Mouse (Mus musculus) MEL (cell line): ENCODE measurements around the gene Lrrc31. TPM values are rescaled to one million over a fixed set of nuclear protein-coding genes. Genes with fewer than 3 reads are reported as not detected.

Experiments
- DNase-seq: peaks from one replicate; pipeline ENCODE4 v3.0.0; 2011; ENCODE audit warnings: low read depth, low spot score
- H3K27ac ChIP-seq: 2 replicates; pipeline ENCODE4 v1.5.1; 2012; ENCODE audit warnings: low read depth, mild to moderate bottlenecking, control low read depth, low read length, moderate library complexity; ENCODE audit not compliant: control insufficient read depth
- H3K27me3 ChIP-seq, 2 experiments: fragments of 150-350 bp in 1 of 2; sonication (generic) in 1 of 2; 2 replicates each; pipeline ENCODE4 v1.6.1; 2012; ENCODE audit warnings: low read length in 2 of 2, mild to moderate bottlenecking in 2 of 2, improper control_type of control experiment in 1 of 2, moderate library complexity in 1 of 2; ENCODE audit not compliant: insufficient read depth in 2 of 2, control insufficient read depth in 1 of 2
- H3K36me3 ChIP-seq, 2 experiments: 2 replicates each; pipeline ENCODE4 v1.6.1; 2012 to 2014; ENCODE audit warnings: low read length in 2 of 2, improper control_type of control experiment in 1 of 2, inconsistent platforms in 1 of 2, mild to moderate bottlenecking in 1 of 2; ENCODE audit not compliant: insufficient read depth in 2 of 2, control insufficient read depth in 1 of 2
- H3K4me1 ChIP-seq, 2 experiments: fragments of 150-350 bp in 1 of 2; sonication (generic) in 1 of 2; 2 replicates each; pipeline ENCODE4 v1.6.1; 2012; ENCODE audit warnings: low read length in 2 of 2, improper control_type of control experiment in 1 of 2, mild to moderate bottlenecking in 1 of 2; ENCODE audit not compliant: insufficient read depth in 2 of 2, control insufficient read depth in 1 of 2
- H3K4me3 ChIP-seq, 2 experiments: fragments of 150-350 bp in 1 of 2; sonication (generic) in 1 of 2; 2 replicates each; pipeline ENCODE4 v1.5.1; 2012; ENCODE audit warnings: low read depth in 2 of 2, low read length in 2 of 2, mild to moderate bottlenecking in 2 of 2, moderate library complexity in 2 of 2, control low read depth in 1 of 2, improper control_type of control experiment in 1 of 2; ENCODE audit not compliant: control insufficient read depth in 1 of 2, insufficient read depth in 1 of 2
- H3K79me2 ChIP-seq: 2 replicates; pipeline ENCODE4 v1.6.1; 2012; ENCODE audit warnings: mild to moderate bottlenecking, low read length, moderate library complexity; ENCODE audit not compliant: control insufficient read depth, poor library complexity, insufficient read depth
- H3K9ac ChIP-seq: 2 replicates; pipeline ENCODE4 v1.6.1; 2012; ENCODE audit warnings: low read depth, mild to moderate bottlenecking, control low read depth, low read length, moderate library complexity; ENCODE audit not compliant: control insufficient read depth, poor library complexity, severe bottlenecking
- H3K9me3 ChIP-seq: fragments of 150-350 bp; sonication (generic); replicated peaks from 2 replicates; pipeline ENCODE4 v1.6.1; 2012; ENCODE audit warnings: mild to moderate bottlenecking, low read length, improper control_type of control experiment, moderate library complexity; ENCODE audit not compliant: insufficient read depth
- CHD2 ChIP-seq: IDR thresholded peaks from 2 replicates; pipeline ENCODE4 v1.6.1; 2011; ENCODE audit warnings: low read length, improper control_type of control experiment
- ELF1 ChIP-seq: IDR thresholded peaks from 2 replicates; pipeline ENCODE4 v1.6.1; 2014; ENCODE audit warnings: low read depth, mild to moderate bottlenecking, inconsistent platforms, low read length, improper control_type of control experiment, moderate library complexity
- EP300 ChIP-seq, 2 experiments: IDR thresholded peaks; 2 replicates each; pipeline ENCODE4 v1.6.1; 2011; ENCODE audit warnings: improper control_type of control experiment in 2 of 2, low read length in 2 of 2, low read depth in 1 of 2, mild to moderate bottlenecking in 1 of 2
- ETS1 ChIP-seq: IDR thresholded peaks from 2 replicates; pipeline ENCODE4 v1.6.1; 2012; ENCODE audit warnings: low read depth, mild to moderate bottlenecking, inconsistent platforms, low read length, improper control_type of control experiment, moderate library complexity
- JUND ChIP-seq: IDR thresholded peaks from 2 replicates; pipeline ENCODE4 v1.6.1; 2011; ENCODE audit warnings: low read depth, mild to moderate bottlenecking, improper control_type of control experiment, low read length
- KAT2A ChIP-seq: conservative IDR thresholded peaks from 2 replicates; pipeline ENCODE4 v1.6.1; 2012; ENCODE audit warnings: low read depth, low read length, improper control_type of control experiment, inconsistent platforms
- MAX ChIP-seq: IDR thresholded peaks from 2 replicates; pipeline ENCODE4 v1.6.1; 2011; ENCODE audit warnings: low read length, improper control_type of control experiment
- MAZ ChIP-seq: IDR thresholded peaks from 2 replicates; pipeline ENCODE4 v1.6.1; 2012; ENCODE audit warnings: low read depth, mild to moderate bottlenecking, inconsistent platforms, low read length, improper control_type of control experiment
- MEF2A ChIP-seq: IDR thresholded peaks from 2 replicates; pipeline ENCODE4 v1.6.1; 2014; ENCODE audit warnings: low read depth, mild to moderate bottlenecking, inconsistent platforms, low read length, improper control_type of control experiment; ENCODE audit not compliant: poor library complexity, insufficient replicate concordance, severe bottlenecking; ENCODE audit errors: extremely low read depth
- MXI1 ChIP-seq: IDR thresholded peaks from 2 replicates; pipeline ENCODE4 v1.6.1; 2011; ENCODE audit warnings: mild to moderate bottlenecking, low read depth, low read length, improper control_type of control experiment
- MYB ChIP-seq: IDR thresholded peaks from 2 replicates; pipeline ENCODE4 v1.6.1; 2011; ENCODE audit warnings: mild to moderate bottlenecking, low read depth, low read length, improper control_type of control experiment
- MYC ChIP-seq: IDR thresholded peaks from 2 replicates; pipeline ENCODE4 v1.6.1; 2011; ENCODE audit warnings: low read depth, mild to moderate bottlenecking, low read length, improper control_type of control experiment, moderate library complexity
- NELFE ChIP-seq: IDR thresholded peaks from 2 replicates; pipeline ENCODE4 v1.6.1; 2011; ENCODE audit warnings: low read depth, low read length, improper control_type of control experiment
- POLR2A ChIP-seq, 2 experiments: IDR thresholded peaks; 2 replicates each; pipeline ENCODE4 v1.6.1; 2011 to 2012; ENCODE audit warnings: low read length in 2 of 2, mild to moderate bottlenecking in 2 of 2, control low read depth in 1 of 2, improper control_type of control experiment in 1 of 2, low read depth in 1 of 2, moderate library complexity in 1 of 2; ENCODE audit not compliant: control insufficient read depth in 1 of 2, insufficient read depth in 1 of 2, poor library complexity in 1 of 2
- POLR2AphosphoS2 ChIP-seq: IDR thresholded peaks from 2 replicates; pipeline ENCODE4 v1.6.1; 2011; ENCODE audit warnings: low read length, improper control_type of control experiment
- POLR2AphosphoS5 ChIP-seq: IDR thresholded peaks from 2 replicates; pipeline ENCODE4 v1.6.1; 2012; ENCODE audit warnings: low read depth, borderline replicate concordance, mild to moderate bottlenecking, inconsistent platforms, low read length, moderate library complexity, mixed read lengths
- RAD21 ChIP-seq: IDR thresholded peaks from 2 replicates; pipeline ENCODE4 v1.6.1; 2011; ENCODE audit warnings: mild to moderate bottlenecking, low read depth, low read length, improper control_type of control experiment
- SIN3A ChIP-seq: IDR thresholded peaks from 2 replicates; pipeline ENCODE4 v1.6.1; 2012; ENCODE audit warnings: low read length, improper control_type of control experiment, inconsistent platforms
- TAL1 ChIP-seq: IDR thresholded peaks from 2 replicates; pipeline ENCODE4 v1.6.1; 2012; ENCODE audit warnings: mild to moderate bottlenecking, inconsistent platforms, low read length, moderate library complexity, mixed read lengths
- TBP ChIP-seq: IDR thresholded peaks from 2 replicates; pipeline ENCODE4 v1.8.0; 2011; ENCODE audit warnings: low read depth, low read length, improper control_type of control experiment
- ZNF384 ChIP-seq: IDR thresholded peaks from 2 replicates; pipeline ENCODE4 v1.6.1; 2012; ENCODE audit warnings: low read depth, mild to moderate bottlenecking, inconsistent platforms, low read length, improper control_type of control experiment
- polyA plus RNA-seq, 2 experiments: library from polyadenylated mRNA; stranded (reverse) in 1 of 2; unstranded in 1 of 2; fragments of >175 nt in 1 of 2; fragments of >200 nt in 1 of 2; gene quantifications; 2 replicates each; pipeline versions ENCODE4 v1.2.1 to v1.2.4; 2012; ENCODE audit warnings: low replicate concordance in 2 of 2, low read depth in 1 of 2; ENCODE audit not compliant: insufficient read length in 2 of 2, insufficient read depth in 1 of 2, missing spikeins in 1 of 2
- total RNA-seq: library from RNA; depleted of rRNA; stranded (reverse); fragments of 300-350 nt; gene quantifications from 2 replicates; pipeline ENCODE4 v1.2.3, GENCODE M21; 2012

Gene Lrrc31
- total and polyA plus RNA-seq, 3 experiments: 0.03 TPM; not detected in 2

DNA sequence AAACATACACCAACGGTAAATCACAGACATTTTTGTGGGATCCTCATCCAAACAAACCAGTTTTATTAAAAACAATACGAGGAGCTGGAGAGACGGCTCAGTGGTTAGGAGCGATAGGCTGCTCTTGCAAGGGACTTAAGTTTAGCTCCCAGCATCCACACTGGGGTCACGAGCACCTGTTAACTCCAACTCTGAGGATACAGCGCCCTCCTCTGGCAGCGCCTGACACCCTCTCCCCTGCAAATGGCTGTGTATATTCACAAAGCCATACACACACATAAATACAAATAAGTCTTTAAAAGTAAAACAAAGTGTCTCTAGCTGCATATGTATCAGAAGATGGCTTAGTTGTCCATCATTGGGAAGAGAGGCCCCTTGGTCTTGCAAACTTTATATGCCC lies 25.9 kb upstream of the Lrrc31 start (continued):
- TF ChIP-seq POLR2AphosphoS5 (no peak), EP300 (IDR thresholded peaks at IDR 0.05; ENCODE audit: low read depth in 1 of 2, low read length in 2 of 2) (no peak), RAD21 (peak; percentile 70)
- TF ChIP-seq, all 39 proteins: peak for 4

DNA sequence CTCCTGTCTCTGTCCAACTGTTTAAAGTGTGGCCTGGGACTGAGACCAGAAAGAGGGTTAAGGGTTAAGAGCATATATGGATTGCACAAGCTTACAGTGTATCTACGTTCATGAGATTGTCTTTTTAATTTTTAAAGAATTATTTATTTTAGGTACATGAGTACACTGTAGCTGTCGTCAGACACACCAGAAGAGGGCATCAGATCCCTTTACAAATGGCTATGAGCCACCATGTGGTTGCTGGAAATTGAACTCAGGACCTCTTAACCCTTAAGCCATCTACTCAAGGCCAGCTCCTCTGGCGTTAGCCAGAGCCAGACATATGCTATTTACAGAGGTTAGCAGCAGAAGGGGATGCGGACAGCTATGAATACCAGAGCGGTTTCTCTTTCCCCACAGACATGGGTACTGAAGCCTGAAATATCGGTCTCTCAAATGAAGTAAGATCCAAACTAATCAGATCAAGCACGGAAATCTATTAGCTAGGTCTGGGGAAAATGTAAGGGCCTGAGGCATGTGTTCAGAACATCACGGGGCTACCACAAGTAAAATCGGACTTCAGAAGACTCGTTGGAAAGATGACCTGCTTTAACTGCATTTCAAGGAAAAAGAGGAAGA lies 25.3 kb upstream of the Lrrc31 start:
- TF ChIP-seq TAL1 (no peak), RAD21 (peak; percentile 18)
- no peaks in the 10 kb centered on the region for H3K9me3 ChIP-seq
- no peak for DNase-seq
- H3K9ac ChIP-seq: no peak overlapping the region
- H3K79me2 ChIP-seq: no peaks in the 10 kb centered on the region
- H3K27ac ChIP-seq: no peak overlapping the region
- H3K4me3 ChIP-seq: no peak overlapping the region
- H3K36me3 ChIP-seq: peaks cover 0 to 2% of the 10 kb centered on the region in 2 experiments; a peak in 2 of 4 replicates
- no peaks in the 10 kb centered on the region for H3K27me3 ChIP-seq
- peaks cover 5 to 7% of the 10 kb centered on the region in 2 experiments for H3K4me1 ChIP-seq

DNA sequence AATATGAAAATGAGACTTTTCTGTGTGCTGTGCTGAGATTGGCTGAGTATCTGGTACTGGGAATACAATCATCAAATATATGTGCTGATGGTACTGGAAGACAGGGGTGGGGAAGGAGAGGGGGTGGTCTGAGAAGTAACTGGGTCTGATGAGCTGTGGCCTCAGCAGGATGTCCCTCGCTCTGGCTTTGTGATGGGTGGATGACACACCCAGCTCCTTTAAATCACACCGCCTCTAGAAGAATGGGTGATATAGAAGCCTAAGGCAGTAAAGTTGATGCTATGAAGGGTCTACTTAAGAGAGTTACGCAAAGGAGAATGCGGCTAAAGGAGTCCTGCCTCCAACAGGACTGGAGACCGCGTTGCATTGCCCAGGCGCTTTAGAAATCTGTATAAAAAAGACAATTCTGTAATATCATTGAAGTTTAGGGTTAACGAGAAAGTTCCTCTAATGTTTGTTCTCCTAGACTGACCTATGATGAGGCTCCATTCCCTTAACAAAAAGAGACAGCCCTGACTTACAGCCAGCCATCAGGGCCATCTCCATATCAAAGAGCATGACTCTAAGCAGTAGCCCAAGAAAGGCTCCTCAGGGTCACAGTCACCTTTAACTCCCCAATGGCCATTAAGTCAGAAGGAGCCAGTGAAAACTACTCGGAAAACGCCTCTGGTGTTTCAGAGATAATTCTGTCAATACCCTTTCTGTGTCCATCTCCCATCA lies 24.6 kb upstream of the Lrrc31 start:
- Histone ChIP-seq H3K27me3 (no peaks in the 10 kb centered on the region), H3K9me3 (no peaks in the 10 kb centered on the region), H3K27ac (no peak overlapping the region), H3K4me3 (no peak overlapping the region), H3K9ac (no peak overlapping the region), H3K4me1 (peaks cover 5 to 7% of the 10 kb centered on the region in 2 experiments), H3K79me2 (no peaks in the 10 kb centered on the region), H3K36me3 (peaks cover 0 to 2% of the 10 kb centered on the region in 2 experiments; a peak in 2 of 4 replicates)
- no peak for TF ChIP-seq MEF2A
- TF ChIP-seq SIN3A: no peak
- no peak for TF ChIP-seq ELF1
- TF ChIP-seq MAZ: no peak
- TF ChIP-seq MAX: no peak
- TF ChIP-seq NELFE: no peak
- TF ChIP-seq POLR2A (IDR thresholded peaks at IDR 0.05; ENCODE audit: control insufficient read depth in 1 of 2, insufficient read depth in 1 of 2, low read depth in 1 of 2, low read length in 2 of 2, poor library complexity in 1 of 2): no peak
- TF ChIP-seq TBP: no peak
- TF ChIP-seq ETS1: no peak
- no peak for TF ChIP-seq CHD2
- TF ChIP-seq POLR2AphosphoS2: no peak
- no peak for TF ChIP-seq JUND
- TF ChIP-seq EP300 (IDR thresholded peaks at IDR 0.05; ENCODE audit: low read depth in 1 of 2, low read length in 2 of 2): no peak
- TF ChIP-seq MYC: no peak
- no peak for TF ChIP-seq ZNF384
- TF ChIP-seq MXI1: no peak
- TF ChIP-seq MYB: no peak
- no peak for TF ChIP-seq KAT2A
- DNase-seq: no peak
